Mouse (Mus musculus) urinary bladder, postnatal 4 days (tissue): ENCODE results near the gene Pcbp3.
"Not testable (repeated sequence)": the region's sequence is repeated elsewhere in the genome, so short reads cannot be mapped to it uniquely, and the experiment has no call there.

Experiments
- DNase-seq, 2 experiments: peaks; one replicate each; pipeline ENCODE4 v3.0.0; 2021 to 2022; ENCODE audit warnings: low spot score in 2 of 2

The Pcbp3 gene

DNA sequence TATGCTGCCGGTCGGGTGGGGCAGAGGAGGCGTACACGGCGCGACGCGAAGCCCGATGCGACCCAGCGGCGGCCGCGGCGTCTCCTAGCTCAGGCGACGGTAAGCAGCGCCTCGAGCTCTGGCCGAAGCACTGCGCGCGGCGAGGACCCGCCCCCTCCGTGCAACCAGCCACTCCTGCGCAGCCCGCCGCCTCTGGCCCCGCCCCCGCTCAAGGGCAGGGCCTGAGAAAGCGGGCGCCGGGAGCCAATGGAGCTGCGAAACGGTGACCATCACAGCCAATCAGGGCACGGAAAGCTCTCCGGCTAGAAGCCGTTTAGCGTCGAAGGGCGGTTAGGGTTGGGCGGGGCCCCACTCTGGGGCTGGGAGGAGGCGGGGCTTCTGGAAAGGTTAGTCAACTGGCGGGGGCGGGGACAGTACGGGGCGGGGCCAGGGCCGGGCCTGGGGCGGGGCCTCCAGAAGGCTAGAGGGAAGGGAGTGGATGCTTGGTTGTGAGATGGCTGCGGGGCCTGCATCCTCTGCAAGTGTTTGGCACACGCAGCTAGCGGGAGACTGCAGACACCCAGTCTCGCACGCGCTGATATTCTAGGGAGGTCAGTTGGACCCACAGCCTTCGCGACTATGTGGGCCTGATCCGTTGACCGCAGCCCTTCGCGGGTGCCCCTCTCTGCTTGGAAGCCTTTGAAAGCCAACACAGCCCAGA, at the start of gene Pcbp3:
Pcbp3 (minus strand) TSS at position 98 of the 700 bp plus-strand sequence.
- DNase-seq, result peak; percentile 96 to 97

DNA sequence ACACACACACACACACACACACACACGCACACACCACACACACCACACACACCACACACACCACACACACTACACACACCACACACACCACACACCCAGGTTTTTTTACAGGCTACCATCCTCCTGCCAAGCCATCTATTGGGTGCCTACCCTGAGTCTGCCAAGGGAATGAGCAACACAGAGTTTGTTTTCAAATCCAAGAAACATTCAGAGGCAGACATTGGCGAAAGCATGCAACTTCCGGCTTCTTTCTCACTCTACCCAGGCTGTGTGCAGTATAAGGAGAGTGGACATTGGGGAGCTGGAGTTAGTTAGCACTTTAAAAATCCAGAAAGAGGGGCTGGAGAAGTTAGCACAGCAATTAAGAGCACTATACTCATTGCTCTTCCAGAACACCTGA, 47.0 kb upstream of the Pcbp3 start:
- DNase-seq, result no peak

DNA sequence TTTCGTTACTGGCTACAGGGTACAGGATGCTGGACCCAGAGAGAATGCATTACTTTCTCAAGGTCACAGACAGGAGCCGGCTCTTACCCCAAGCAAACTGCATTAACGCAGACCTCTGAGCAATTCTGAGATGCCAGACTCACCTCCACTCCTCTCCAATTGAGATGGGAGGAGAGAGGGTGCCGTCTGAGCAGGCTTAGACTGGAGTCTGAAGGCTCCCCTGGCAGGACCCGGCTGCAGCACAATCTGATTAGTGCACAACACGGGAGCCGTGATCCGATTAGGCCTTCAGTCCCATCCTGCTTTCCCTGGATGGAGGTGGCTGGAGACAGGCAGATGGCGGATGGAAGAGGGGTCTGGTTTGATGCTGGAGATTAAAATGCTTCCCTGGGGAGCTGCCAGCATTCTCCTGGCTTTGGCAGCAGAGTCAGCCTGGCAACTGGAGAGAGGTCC, 46.4 kb upstream of the Pcbp3 start:
- no peak for DNase-seq

DNA sequence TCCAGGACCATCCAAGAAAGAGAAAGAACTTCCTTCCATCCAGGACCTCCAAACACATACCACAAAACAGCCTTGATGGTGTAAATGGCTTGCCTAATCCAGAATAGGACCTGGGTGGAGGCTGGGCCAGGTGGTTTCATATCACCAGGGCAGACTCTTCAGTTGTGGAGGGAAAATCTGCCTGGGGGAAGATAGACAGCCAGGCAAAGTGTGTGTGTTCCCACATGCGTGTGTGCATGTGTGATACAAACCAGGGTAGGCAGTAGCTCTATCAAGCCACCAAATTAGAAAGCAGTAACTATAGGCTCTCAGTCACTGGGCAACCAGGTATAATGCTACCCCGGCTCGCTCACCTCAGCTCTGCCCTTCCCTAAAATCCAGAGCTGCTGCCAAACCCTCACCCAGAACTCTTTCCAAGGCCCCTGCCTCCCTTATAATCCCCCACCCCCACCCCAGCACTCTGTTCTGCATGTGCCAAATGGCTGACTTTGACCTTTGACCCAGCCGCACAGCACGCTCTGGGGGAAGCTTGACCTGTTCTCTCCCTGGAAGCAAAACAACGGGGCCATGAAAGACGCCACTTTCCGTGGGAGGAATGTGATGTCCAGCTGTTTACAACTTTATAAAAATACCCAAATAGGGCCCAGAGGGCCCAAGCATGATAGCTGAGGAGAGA, 45.9 kb upstream of the Pcbp3 start:
- peak in 1 of 2 experiments; percentile 51 for DNase-seq

DNA sequence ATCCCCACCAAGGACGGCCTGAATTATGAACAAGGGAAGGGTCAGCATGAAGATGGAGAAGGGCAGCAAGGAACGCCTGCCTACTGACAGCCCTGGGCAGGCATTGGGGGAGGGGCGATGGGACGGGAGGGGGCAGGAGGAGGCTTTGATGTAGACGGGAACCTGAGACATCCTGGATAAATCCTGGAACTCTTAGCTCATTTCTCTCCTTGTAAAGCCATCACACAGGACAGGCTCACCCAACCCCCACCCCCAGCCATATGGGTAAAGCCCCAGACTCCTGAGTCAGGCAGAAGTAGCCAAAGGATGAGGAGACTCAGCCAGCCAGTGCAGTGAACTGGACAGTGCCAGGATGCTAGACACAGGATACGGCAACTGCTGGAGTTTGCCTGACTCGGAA, 43.2 kb upstream of the Pcbp3 start:
- no peak for DNase-seq

DNA sequence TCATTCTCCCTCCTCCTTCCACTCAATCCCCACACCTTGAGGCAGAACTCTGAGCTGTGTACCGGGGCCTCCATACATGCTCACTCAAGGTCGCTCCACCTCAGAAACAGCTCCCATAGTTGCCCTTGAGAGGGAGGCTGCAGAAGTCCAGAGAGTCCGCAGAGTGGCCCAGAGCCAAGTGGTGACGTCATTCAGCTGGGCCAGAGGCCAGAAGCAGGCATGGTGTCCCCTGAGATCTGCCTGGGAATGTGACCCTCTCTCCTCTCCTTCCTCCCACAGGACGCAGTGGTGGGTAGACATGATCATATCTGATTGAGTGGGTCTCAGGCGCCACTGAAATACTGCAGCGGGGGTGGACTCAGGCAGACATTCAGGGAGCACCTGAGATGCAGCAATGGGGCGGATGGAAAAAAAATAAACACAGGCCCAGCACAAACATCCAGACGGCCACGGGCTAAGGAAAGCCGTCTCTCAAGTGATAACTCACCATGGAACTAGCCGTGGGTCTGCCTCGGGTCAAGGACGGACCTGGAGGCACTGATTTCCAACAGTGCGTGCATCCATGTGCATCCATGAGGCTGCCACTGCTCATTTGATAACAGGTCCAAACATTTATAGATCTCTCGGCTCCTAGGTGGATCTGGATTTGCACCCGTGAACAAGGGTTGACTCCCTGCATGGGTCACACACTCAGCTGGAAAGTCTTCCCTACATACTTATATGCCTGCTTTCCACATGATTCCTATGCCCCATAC, 36.2 kb upstream of the Pcbp3 start:
- peak; percentile 77 to 79 for DNase-seq

DNA sequence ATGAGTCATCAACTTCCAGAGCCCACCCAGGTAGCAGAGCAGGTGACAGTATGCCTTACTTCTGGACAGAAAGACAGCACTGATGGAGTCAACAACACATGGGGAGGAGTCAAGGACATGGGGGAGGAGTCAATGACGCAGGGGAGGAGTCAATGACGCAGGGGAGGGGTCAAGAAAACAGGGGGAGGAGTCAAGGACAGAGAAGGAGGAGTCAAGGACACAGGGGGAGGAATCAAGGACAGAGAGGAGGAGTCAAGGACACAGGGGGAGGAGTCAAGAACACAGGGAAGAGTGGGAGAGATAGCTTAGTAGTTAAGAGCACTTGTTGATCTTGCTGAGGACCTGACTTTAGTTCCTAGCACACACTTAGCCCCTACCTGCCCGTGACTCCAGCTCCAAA, 30.8 kb upstream of the Pcbp3 start:
- no peak for DNase-seq

DNA sequence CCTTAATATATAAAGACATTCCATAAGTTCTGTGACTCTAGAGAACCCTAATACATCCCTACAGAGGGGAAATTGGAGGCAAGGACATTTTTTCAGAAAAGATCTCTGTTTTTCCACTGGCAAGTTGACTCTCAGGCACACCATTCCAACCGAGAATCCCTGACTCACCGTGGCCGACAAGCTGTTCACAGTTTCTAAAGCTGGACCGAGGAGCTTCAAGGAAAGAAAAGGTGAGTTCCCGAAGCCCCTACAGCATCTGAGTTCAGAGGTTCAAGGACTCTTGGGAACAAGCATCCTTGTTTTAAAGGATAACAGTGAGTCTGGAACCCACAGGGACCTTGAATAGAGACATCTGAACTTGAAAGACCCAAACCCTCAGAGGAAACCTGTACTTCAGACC, 26.9 kb upstream of the Pcbp3 start:
- no peak for DNase-seq

DNA sequence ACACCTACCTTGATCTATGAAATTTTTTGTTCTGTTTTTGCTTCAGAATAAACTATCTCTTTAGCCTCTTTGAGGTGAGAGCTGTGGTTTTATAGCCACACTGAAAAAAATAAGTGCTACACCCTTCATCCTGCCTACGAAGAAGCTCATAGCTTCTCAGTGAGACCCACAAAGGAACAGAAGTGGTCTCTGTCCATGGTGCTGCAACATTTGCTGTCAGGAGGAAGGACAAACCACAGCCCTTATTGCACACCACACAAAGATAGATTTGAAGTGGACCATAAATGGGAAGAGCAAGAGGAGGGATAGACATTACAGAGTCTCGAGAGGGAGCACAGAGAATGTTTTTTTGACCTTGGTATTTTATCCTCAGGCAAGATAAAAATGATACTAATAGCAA, 16.4 kb upstream of the Pcbp3 start:
- DNase-seq, result no peak

DNA sequence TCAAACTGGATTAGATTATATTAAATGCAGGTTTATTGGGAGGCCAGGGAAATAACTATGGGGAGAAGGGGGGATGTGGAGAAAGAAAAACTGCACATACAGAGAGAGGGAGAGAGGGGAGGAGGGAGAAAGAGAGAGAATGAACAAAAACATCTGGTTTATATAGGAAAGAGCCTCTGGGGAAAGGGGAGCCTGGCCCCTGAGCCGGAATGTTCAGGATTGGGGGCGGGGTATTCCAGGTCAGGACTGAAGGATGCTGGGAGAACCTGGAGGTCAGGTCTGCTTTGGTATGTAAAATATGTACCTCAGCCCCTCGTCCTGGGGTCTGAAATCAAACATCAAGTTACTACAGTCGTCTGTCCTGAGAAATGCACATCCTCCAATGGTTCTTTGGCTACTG, 15.0 kb upstream of the Pcbp3 start:
- DNase-seq, result no peak

DNA sequence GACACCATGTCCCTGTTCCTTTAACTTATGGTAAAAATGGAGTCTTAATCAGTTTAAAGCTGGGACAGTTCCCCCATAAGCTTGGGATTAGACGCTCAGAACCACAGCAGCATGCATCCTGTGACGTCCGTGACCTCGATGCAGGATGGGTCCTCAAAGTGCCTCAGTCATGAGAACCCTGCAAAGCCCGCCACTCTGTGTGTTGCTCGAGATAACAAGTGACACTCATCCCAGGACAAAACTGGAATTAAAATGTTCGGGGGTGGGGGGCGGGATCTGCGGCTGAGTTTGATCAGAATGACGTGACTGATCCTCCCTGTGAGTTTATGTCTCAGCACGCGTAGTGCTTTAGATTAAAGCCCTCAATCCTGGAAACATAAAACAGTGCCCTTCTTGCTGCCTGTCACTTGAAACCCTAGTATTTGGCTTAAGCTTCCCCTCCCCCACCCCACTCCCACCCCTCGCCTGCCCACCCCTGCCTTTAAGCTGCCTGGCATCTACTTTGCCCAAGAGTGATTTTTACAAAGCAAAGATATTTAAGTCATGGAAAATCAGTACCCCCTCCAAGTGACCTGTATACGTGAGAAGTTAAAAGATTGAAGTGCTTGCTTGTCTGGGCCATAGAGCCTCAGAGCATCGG, 12.2 kb upstream of the Pcbp3 start:
- DNase-seq, result no peak

DNA sequence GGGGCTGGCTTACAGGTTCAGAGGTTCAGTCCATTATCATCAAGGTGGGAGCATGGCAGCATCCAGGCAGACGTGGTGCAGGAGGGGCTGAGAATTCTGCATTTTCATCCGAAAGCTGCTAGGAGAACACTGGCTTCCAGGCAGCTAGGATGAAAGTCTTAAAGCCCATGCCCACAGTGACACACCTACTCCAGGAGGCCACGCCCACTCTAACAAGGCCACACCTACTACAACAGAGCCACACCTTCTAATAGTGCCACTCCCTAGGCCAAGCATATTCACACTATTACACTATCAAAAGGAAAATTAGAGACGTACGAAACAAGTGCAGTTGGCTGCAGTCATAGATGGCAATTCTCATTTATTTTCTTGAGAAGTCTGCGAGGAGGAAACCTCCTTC, 10.6 kb upstream of the Pcbp3 start:
- DNase-seq, result not testable (repeated sequence)

DNA sequence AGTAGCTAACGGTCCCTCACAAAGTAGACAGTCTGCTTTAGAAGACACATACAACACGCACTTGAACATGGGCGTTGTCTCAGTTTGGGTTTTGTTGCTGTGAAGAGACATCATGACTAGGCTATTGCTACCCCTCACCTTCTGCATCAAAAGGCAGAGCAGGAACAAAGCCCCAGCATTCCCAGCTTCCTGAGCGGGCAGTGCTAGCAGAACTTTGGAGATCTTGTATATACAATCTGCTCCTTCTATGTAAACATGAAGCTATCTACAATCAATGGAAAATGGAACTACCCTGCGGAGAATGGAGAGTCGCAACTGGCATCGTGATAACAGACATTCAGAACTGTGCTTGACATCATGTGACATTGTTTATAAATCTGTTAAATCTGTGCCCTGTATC, 9.3 kb upstream of the Pcbp3 start:
- DNase-seq, result no peak

DNA sequence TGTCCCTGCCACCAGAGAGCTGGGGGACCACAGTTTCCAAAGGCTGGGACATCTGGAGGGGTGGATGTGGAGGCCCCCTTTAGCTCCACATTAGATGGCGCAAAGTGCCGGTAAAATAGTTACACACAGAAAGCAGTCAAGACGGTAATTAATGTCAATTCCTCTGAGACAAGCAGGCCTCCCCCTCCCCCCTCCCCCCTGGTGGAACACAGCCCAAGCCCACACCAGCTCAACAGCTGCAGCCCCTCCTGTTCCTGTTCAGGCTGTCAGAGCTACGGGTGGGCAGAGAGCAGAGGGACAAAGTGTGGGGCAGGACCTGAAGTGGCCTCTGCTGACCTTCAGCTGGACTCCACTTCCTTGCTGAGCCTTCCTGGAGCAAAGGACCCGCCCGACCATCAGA, 2.7 kb upstream of the Pcbp3 start:
- DNase-seq, result no peak

DNA sequence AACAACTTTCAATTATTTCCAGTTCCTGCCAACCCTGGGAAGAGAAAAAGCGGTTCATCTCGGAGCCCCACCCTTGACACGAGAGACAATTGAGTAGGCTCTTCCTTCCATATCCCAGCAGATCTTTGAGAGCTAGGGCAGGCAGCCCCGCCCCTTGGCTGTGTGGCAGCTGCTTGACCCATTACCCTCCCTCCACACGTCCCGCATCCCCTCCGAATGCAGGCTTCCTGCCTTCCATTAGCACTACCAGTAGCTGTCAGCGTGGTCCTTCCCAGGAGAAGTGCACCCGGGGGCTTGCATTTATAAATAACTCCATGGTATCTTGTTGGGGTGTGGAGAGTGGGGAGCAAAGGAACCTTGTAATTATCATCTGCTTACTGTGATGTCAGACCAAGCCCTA, 2.3 kb upstream of the Pcbp3 start:
- no peak for DNase-seq

DNA sequence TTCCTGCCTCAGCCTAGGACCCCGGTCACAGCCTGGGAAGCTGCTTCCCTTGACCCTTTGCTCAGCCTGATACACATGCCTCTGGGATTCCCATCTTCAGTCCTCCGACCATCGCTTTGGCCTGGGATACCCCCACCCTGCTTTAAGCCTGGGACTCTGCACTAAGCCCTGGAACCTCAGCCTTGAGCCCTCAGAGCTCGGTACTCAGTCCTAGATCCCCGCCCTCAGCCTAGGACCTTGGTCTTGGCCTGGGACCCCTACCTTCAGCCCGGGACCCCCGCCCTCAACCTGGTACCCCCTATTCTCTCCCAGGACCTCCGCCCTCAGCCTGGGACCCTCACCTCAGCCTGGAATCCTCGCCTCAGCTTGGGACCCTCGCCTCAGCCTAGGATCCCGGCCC, 531 bp downstream of the Pcbp3 start:
- no peak for DNase-seq

DNA sequence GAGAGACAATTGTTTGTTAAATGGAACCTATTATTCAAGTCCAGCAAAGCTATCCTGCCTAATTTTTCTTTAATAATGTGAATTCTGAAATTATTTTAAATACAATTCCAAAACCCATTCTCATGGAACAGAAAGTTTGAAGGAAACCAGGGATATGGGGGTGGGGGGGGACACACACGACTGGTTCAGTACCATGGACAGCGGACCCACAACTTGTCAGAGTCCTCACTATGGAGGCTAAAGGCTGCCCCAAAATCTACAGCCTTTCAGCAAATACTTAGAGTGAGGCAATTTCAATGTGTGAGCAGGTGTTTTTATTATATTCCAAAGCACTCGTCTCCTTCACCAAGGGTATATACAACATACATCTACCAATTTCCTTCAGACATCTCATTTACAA, 3.5 kb downstream of the Pcbp3 start:
- no peak for DNase-seq

DNA sequence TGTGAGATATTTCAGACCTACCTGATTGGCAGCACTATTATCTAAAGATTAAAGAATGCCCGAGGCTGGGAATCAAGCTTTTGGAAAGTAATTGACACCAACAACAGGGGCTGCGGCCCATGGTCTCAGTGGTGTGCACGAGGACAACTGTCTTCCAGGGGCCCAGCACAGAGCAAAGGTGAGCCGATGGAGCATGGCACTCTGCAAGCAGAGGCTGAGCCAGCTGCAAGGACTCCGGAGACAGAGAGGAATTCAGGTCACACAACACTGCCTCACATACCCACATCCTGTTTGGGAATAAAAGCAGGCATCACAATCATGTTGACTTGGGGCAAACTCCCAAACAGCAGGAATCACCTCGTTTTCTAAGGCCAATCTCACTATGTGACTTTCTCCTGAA, 5.5 kb downstream of the Pcbp3 start:
- no peak for DNase-seq

DNA sequence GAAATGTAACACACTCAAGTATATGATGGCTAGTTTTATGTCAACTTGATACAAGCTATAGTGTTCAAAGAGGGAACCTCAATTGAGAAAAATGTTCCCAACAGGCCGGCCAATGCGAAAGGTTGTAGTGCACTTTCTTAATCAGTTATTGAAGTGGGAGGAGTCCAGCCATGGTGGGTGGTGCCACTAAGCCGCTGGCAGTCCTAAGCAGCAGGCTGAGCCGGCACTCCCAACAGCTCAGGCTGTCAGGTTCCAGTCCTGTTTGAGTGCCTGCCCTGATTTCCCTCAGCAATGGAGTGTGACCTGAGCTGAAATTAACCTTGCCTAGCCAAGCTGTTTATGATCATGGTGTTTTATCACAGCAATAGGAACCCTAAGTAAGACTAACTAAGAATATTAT, 20.6 kb downstream of the Pcbp3 start:
- no peak for DNase-seq

DNA sequence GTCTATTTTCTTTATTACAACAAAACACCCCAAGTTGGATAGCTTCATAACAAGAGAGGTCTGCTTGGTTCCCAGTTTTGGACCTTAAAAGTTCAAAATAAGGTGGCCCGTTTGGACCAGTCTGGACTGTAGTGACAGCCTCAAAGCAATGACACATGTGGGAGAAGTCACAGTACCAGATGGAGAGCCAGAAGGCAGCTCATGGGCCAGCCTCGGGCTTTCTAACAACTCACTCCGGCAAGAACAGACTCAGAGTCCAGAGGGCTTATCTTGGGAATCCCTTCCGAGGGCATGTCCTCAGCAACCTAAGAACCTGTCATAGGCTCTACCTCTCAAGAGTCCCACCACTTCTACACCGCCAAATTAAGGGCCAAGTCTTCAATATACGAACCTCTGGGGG, 24.9 kb downstream of the Pcbp3 start:
- DNase-seq, result no peak

DNA sequence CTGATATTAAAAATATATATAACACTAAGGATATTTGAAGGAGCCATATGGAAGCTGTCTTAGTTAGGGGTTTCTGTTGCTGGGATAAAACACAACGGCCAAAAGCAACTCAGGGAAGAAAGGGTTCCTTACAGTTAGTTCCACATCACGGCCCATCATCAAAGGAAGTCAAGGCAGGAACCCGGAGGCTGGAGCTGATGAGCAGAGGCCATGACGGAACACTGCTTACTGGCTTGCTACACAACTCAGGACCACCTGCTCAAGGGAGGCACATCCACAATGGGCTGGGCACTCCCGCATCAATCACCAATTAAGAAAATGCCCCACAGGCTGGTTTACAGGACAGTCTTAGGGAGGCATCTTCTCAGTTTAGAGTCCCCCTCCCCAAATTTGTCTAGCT, 26.9 kb downstream of the Pcbp3 start:
- no peak for DNase-seq

DNA sequence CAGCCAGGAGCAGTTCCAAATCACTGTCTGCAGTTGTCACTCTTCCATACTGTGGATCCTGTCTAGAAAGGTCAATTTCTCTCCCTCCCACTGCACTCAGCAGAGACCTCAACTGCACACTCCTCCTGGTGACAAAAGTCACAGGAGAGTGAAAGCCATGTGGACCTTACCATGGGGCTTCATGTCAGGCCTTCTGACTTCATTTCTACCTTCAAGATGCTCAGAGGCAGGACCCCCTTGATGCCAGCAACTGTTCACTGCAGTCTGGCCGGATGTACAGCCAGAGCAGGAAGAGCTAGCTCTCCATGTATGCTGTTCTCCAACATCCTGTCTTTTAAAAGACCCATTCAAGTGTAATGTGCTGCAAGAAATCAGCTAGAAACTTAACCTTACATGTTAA, 29.9 kb downstream of the Pcbp3 start:
- DNase-seq, result no peak
